Mouse (Mus musculus) erythroid progenitor cell, adult 5-6 weeks (primary cell): ENCODE data around the gene Scn3a. TPM values are rescaled to one million over a fixed set of nuclear protein-coding genes. Genes with fewer than 3 reads are reported as not detected.

Source experiments
- ATAC-seq: replicated peaks from 2 replicates; pipeline ENCODE4 v1.8.0; 2016; ENCODE audit warnings: moderate number of reproducible peaks, mild to moderate bottlenecking, moderate TSS enrichment, inconsistent platforms; ENCODE audit not compliant: poor library complexity, low FRiP score, severe bottlenecking
- total RNA-seq, 2 experiments: library from RNA; stranded (forward) in 1 of 2; stranded (reverse) in 1 of 2; fragments of 150-400 nt in 1 of 2; fragments of 186-747, 209-891 nt in 1 of 2; gene quantifications; 2 replicates each; pipeline versions ENCODE4 v1.2.3 to v1.2.4; 2015 to 2017; ENCODE audit warnings: low replicate concordance in 2 of 2

Scn3a gene
- total RNA-seq, 2 experiments from 2014 or later = not detected

- no peak for ATAC-seq
Observed at GRCm38 (mm10) chr2:65414806-65415281, 152.6 kb downstream of the Scn3a start.

DNA sequence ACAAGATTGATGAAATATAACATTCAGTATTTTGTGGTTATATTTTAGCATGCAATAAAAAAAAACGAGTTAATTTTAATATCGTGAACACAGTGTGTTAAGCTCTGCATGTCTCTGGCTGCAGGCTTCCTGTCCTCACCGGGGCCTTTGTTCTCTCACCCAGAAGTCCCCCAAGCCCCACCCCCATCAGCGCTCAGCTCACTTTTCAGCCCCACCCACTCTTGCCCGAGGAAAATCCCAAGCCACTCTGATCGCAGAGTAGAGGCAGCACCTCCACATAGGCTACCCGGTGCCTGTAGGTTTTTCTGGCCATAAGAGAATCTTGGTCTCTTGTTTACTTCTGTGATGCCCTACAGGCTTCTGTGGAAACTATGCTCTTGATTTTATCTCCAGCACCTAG, 153.2 kb downstream of the Scn3a start:
- ATAC-seq = no peak

- ATAC-seq = no peak
Observed at GRCm38 (mm10) chr2:65413746-65414145, 153.7 kb downstream of the Scn3a start.

Other genes starting within 250 kb of the Scn3a start
- gene Slc38a11, start 203.6 kb downstream of the Scn3a start, total RNA-seq (2015; ENCODE audit: low replicate concordance) = not detected in 2 replicates
- not detected in 2 replicates for gene Slc38a11, start 203.6 kb downstream of the Scn3a start, total RNA-seq (2017; ENCODE audit: low replicate concordance)
- gene Scn2a, start 53.1 kb upstream of the Scn3a start, total RNA-seq (2015; ENCODE audit: low replicate concordance) = not detected in 2 replicates
- gene Scn2a, start 53.1 kb upstream of the Scn3a start, total RNA-seq (2017; ENCODE audit: low replicate concordance) = not detected in 2 replicates